Mouse (Mus musculus): ENCODE measurements around the gene Trpv1. TPM values are rescaled to one million over a fixed set of nuclear protein-coding genes. Genes with fewer than 3 reads are reported as not detected.

Trpv1 gene
- polyA plus RNA-seq, 1 experiment from 2014 or later = not detected

DNA sequence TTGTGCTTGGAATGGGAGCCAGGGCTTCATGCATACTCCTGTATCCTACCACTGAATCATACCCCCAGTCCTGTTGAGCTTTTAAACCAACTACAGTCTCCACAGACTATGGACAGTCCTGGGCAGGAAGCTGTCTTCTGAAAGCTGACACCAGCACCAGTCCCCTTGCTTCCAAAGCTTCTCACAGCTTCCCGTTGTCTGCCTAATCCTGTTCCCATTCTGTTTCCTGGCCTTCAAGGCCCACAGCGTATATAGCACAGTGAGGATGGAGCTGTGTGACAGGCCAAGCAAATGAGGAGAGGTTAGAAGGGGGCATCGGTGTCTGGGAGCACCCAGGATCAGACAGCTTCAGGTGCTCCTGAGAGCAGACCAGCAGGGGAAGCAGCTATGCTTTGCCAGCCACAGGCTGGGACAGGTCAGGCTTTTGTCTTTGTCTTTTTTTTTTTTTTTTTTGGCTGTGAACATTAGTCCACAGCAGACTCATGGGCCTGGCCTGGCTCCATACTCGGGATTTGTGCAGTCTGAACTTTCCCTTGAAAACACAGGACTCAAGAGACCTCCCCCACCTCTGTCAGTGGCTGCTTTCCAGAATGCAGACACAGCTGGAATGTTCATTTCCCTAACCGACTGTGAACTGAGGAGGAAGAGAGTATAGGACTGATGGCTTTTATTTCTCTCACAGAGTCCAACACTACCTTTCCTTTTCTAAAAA lies 2.1 kb downstream of the Trpv1 start:
- no peak overlapping the region for H3K4me2 ChIP-seq
- ATAC-seq (ENCODE audit: low read depth) (no peak), DNase-seq (no peak)
- H3K9me3 ChIP-seq (replicated peaks) = no peaks in the 10 kb centered on the region
- H3K4me1 ChIP-seq (replicated peaks) = no peaks in the 10 kb centered on the region
- no peak overlapping the region for H3K9ac ChIP-seq
- no peaks in the 10 kb centered on the region for H3K27me3 ChIP-seq
- WGBS (ENCODE audit: insufficient replicate concordance) = 20% methylated on average over 5 of the region's 5 CpGs
- no peak overlapping the region for H3K4me3 ChIP-seq (replicated peaks)
- H3K27ac ChIP-seq = no peak overlapping the region
- H3K36me3 ChIP-seq = no peaks in the 10 kb centered on the region

DNA sequence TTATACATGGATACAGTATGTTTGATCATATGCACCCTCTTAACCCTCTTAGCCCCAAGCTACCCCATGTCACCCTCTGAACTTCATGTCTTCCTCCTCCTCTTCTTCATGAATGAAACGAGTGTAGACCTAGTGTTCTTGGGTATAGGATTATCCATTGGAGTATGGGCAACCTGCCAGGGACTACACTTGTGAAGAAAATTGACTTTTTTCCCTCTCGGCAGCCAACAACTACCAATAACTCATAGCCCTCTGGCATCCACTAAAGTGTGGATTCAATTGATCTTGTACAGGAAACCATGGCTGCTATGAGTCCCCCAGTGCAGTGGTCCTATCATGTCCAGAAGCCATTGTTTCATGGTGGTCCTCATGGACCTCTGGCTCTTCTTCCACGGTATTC lies 2.6 kb downstream of the Trpv1 start:
- no peak overlapping the region for H3K9ac ChIP-seq
- H3K27ac ChIP-seq = no peak overlapping the region
- H3K4me3 ChIP-seq (replicated peaks) = no peak overlapping the region
- no peaks in the 10 kb centered on the region for H3K9me3 ChIP-seq (replicated peaks)
- 38% methylated on average over 3 of the region's 3 CpGs for WGBS (ENCODE audit: insufficient replicate concordance)
- no peak overlapping the region for H3K4me2 ChIP-seq
- ATAC-seq (ENCODE audit: low read depth) (no peak), DNase-seq (no peak)
- H3K36me3 ChIP-seq = no peaks in the 10 kb centered on the region
- H3K4me1 ChIP-seq (replicated peaks) = no peaks in the 10 kb centered on the region
- H3K27me3 ChIP-seq = no peaks in the 10 kb centered on the region

DNA sequence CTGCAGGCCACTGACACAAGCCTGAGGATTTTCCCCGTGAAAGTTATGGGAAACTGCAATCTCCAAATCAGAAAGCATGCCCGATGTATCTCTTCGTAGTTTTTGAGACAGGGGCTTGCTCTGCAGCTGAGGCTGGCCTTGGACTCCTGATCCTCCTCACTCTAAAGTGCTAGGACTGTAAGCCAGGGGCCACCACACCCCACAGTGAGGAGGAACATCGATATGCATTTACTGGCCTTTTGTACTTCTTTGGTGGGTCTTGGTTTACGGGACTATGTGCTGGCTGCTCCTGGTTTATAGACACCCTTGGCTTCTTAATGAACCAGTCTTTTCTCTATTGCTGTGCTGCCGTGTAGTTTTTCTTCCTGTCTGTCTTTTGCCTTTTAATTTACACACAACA lies 8.1 kb downstream of the Trpv1 start:
- no peak for DNase-seq
- WGBS (ENCODE audit: insufficient replicate concordance) = 65% methylated on average over 6 of the region's 6 CpGs
- Histone ChIP-seq H3K27me3 (no peaks in the 10 kb centered on the region), H3K4me3 (replicated peaks) (no peak overlapping the region), H3K27ac (no peak overlapping the region), H3K9ac (no peak overlapping the region), H3K36me3 (no peaks in the 10 kb centered on the region), H3K4me2 (no peak overlapping the region), H3K4me1 (replicated peaks) (no peaks in the 10 kb centered on the region), H3K9me3 (replicated peaks) (no peaks in the 10 kb centered on the region)
- ATAC-seq (ENCODE audit: low read depth) = no peak

DNA sequence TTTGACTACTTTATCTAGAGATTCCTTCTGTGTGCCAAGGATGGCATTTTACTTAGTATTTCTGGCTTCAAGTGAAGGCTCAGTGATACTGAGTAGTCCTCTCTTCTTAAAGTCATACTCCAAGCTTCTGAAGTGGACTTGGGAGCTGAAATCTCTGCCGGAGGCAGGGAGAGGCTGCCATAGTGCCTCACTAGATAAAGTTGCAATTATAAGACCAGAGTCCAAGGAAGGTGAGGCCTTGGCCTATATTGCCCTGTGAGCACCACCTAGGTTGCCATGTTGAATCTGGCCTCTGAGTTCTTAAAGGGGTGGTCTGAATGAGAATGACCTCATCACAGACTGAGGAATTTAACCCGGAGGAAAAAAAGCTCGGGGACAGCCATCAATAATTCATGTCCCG lies 8.7 kb downstream of the Trpv1 start:
- WGBS (ENCODE audit: insufficient replicate concordance) = 77% methylated on average over 4 of the region's 4 CpGs
- no peak for DNase-seq
- H3K27me3 ChIP-seq = no peaks in the 10 kb centered on the region
- H3K9me3 ChIP-seq (replicated peaks) = no peaks in the 10 kb centered on the region
- ATAC-seq (ENCODE audit: low read depth) = no peak
- no peak overlapping the region for H3K4me2 ChIP-seq
- H3K36me3 ChIP-seq = no peaks in the 10 kb centered on the region
- no peak overlapping the region for H3K9ac ChIP-seq
- no peak overlapping the region for H3K4me3 ChIP-seq (replicated peaks)
- no peaks in the 10 kb centered on the region for H3K4me1 ChIP-seq (replicated peaks)
- H3K27ac ChIP-seq = no peak overlapping the region

DNA sequence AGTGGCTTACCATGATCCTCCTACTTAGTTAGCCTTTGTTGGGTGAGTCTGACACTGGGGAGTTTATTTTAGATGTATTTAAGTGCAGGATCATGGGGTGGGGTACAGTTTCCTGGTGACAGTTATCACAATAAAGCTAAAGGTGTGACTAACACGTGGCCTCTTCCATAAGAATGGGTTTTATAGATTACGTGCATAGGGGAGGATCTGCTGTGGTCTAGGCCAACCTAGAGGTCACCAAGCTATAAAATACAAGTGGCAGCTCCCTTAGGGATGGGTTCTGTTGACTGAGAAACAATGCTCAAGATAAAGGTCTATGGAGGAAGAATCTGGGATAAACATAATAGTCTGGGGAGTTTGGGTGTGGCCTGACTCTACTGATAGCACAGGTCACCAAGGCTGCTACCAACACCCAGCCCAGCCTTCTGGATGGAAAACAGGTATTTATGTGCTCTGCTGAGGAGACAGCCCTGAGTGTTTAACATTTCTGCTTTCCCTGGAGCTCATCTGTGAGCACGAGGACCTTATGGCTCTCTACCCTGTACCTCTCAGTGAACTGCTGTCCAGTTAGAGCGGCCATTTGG lies 23.4 kb downstream of the Trpv1 start:
- Histone ChIP-seq H3K4me3 (replicated peaks) (no peak overlapping the region), H3K9me3 (replicated peaks) (no peaks in the 10 kb centered on the region), H3K27me3 (no peaks in the 10 kb centered on the region), H3K4me2 (no peak overlapping the region), H3K36me3 (no peaks in the 10 kb centered on the region), H3K27ac (no peak overlapping the region), H3K9ac (no peak overlapping the region), H3K4me1 (replicated peaks) (no peaks in the 10 kb centered on the region)
- ATAC-seq (ENCODE audit: low read depth) = no peak
- 50% methylated on average over 4 of the region's 4 CpGs for WGBS (ENCODE audit: insufficient replicate concordance)
- no peak for DNase-seq

DNA sequence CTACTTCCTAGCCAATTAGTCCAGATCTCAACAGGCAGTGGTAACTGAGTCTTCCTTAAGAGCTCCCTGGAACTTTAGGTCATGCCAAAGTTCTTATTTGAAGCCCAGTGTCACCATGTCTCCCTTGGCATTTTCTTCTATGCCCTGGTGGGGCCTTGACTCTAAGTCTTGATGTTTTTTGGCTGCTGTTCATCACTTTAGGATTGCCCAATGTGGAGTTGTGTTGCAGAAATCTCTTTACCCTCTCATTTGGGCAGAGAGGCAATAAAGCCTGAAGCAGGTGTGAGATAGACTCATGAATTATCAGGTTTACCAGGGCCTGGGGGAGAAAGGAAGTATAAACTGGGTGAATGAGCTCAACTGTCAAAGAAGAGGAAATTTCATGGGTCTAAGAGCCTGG lies 24.6 kb downstream of the Trpv1 start:
- no peak overlapping the region for H3K4me2 ChIP-seq
- H3K36me3 ChIP-seq = no peaks in the 10 kb centered on the region
- H3K27ac ChIP-seq = no peak overlapping the region
- H3K9me3 ChIP-seq (replicated peaks) = no peaks in the 10 kb centered on the region
- DNase-seq (no peak), ATAC-seq (ENCODE audit: low read depth) (no peak)
- no peaks in the 10 kb centered on the region for H3K4me1 ChIP-seq (replicated peaks)
- H3K9ac ChIP-seq = no peak overlapping the region
- H3K27me3 ChIP-seq = no peaks in the 10 kb centered on the region
- no peak overlapping the region for H3K4me3 ChIP-seq (replicated peaks)

DNA sequence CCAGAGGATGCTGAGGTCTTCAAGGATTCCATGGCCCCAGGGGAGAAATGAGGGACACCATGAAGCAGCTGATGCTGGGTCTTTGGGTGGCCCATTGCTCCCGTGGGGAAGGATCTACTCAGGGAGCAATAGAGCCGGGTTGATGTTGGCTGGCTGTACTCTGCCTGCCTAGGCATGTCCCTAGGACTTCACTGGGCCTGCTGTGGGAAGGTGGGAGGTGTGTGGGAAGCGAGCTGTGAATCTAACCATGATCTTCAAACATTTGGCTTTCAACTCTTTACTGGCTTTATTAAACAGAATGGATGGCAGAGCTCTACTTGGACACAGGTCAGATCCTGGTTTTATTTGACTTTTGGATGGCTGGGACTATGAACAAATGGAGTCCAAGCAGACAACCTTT lies 26.4 kb downstream of the Trpv1 start:
- Histone ChIP-seq H3K9ac (no peak overlapping the region), H3K27ac (no peak overlapping the region), H3K4me2 (no peak overlapping the region), H3K9me3 (replicated peaks) (no peaks in the 10 kb centered on the region), H3K4me3 (replicated peaks) (no peak overlapping the region), H3K4me1 (replicated peaks) (no peaks in the 10 kb centered on the region), H3K27me3 (no peaks in the 10 kb centered on the region), H3K36me3 (no peaks in the 10 kb centered on the region)
- WGBS (ENCODE audit: insufficient replicate concordance) = 47% methylated on average over 3 of the region's 3 CpGs
- no peak for DNase-seq
- no peak for ATAC-seq (ENCODE audit: low read depth)

DNA sequence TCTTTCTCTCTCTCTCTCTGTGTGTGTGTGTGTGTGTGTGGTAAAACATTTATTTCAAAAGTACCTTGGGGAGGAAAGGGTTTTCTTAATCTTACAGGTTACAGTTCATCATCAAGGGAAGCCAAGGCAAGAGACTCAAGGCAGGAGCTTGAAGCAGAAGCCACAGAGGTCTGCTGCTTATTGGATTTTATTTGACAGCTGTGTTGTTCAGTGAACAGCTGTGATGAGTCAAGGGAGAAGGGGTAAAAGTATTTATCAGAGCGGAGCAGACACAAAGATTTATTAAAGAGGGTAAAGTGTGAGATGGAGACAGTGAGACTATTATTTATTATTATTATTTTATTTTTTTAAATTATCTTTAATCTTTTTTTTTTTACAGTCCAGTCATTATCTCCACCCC lies 27.3 kb downstream of the Trpv1 start:
- DNase-seq (no peak), ATAC-seq (ENCODE audit: low read depth) (no peak)
- Histone ChIP-seq H3K4me1 (replicated peaks) (no peaks in the 10 kb centered on the region), H3K9ac (no peak overlapping the region), H3K36me3 (no peaks in the 10 kb centered on the region), H3K27me3 (no peaks in the 10 kb centered on the region), H3K4me2 (no peak overlapping the region), H3K4me3 (replicated peaks) (no peak overlapping the region), H3K9me3 (replicated peaks) (no peaks in the 10 kb centered on the region), H3K27ac (no peak overlapping the region)
- WGBS (ENCODE audit: insufficient replicate concordance) = 74% methylated on average over 1 of the region's 1 CpGs

DNA sequence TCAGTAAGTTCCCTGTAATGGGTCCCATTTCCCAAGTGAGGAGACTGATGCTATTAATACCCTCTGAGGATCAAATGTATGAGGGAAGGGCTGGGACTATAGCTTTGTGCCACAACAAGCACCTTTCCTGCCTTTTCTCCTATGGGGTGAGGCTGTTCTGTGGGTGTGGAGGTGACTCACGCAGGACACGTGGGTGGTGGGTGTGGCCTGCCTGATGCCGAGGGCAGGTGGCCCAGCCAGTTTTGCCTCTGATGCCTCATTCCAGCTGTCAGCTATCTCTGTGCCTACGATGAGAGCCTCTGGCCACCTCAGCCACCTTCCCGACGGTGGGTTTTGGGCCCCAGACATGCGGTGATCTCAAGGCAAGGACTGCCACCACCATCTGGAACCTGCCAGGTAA lies 33.2 kb downstream of the Trpv1 start, which contains the start of gene Trpv3:
TSS of gene Trpv3 (plus strand) at position 122 of the 400 bp plus-strand sequence.
- WGBS (ENCODE audit: insufficient replicate concordance) = 67% methylated on average over 7 of the region's 7 CpGs
- ATAC-seq (ENCODE audit: low read depth) (no peak), DNase-seq (no peak)
- no peak within 1 kb of the TSS for H3K4me2 ChIP-seq
- no peaks in the 10 kb centered on the region for H3K4me1 ChIP-seq (replicated peaks)
- no peaks in the 10 kb centered on the region for H3K27me3 ChIP-seq
- no peak within 1 kb of the TSS for H3K27ac ChIP-seq
- H3K9ac ChIP-seq = no peak within 1 kb of the TSS
- H3K36me3 ChIP-seq = no peaks in the 10 kb centered on the region
- H3K4me3 ChIP-seq (replicated peaks) = no peak within 1 kb of the TSS
- H3K9me3 ChIP-seq (replicated peaks) = no peaks in the 10 kb centered on the region

DNA sequence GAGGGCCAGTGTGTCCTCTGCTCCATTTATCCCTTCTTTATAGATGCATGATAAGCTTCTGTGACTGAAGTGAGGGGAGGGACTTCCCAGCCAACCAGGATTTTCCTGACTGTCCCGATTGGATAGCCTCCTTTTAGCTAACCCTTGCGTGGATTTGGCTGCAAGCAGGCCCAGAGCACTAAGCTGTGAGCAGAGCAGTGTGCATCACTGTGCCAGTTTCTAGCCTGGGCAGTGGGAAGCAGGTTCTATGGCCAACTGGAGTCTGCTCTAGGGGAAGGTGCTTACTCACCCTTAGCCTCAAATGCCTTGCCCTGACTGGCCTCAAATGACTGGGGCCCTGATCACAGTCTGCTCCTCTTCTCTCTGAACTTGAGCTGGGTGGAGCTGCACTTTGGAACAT lies 40.7 kb downstream of the Trpv1 start:
- Histone ChIP-seq H3K27ac (no peak overlapping the region), H3K4me3 (replicated peaks) (no peak overlapping the region), H3K4me2 (no peak overlapping the region), H3K4me1 (replicated peaks) (no peaks in the 10 kb centered on the region), H3K27me3 (no peaks in the 10 kb centered on the region), H3K9me3 (replicated peaks) (no peaks in the 10 kb centered on the region), H3K36me3 (no peaks in the 10 kb centered on the region), H3K9ac (no peak overlapping the region)
- 21% methylated on average over 2 of the region's 2 CpGs for WGBS (ENCODE audit: insufficient replicate concordance)
- ATAC-seq (ENCODE audit: low read depth) (no peak), DNase-seq (no peak)

DNA sequence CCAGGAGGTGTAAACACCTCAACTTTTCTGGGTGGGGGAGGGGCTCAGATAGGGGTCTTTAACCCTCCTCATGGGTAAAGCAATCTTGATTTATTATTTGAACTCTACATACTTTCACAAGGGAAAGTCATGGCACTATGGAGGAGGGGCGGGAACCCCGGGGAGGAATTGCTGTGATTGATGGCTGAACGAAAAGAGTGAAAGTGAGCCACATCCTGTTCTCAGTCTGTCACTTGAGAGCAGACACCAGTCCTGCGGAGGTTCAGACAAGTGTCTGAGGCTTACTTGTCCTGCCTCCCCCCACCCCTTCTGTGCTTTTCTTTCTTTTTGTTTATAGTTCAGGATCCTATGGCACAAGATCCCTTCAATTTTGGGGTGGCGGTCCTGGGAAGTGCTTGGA lies 46.6 kb downstream of the Trpv1 start:
- no peaks in the 10 kb centered on the region for H3K27me3 ChIP-seq
- no peaks in the 10 kb centered on the region for H3K36me3 ChIP-seq
- 24% methylated on average over 5 of the region's 5 CpGs for WGBS (ENCODE audit: insufficient replicate concordance)
- no peaks in the 10 kb centered on the region for H3K9me3 ChIP-seq (replicated peaks)
- DNase-seq (no peak), ATAC-seq (ENCODE audit: low read depth) (no peak)
- no peaks in the 10 kb centered on the region for H3K4me1 ChIP-seq (replicated peaks)
- H3K4me2 ChIP-seq = no peak overlapping the region
- no peak overlapping the region for H3K9ac ChIP-seq
- no peak overlapping the region for H3K27ac ChIP-seq
- H3K4me3 ChIP-seq (replicated peaks) = no peak overlapping the region

DNA sequence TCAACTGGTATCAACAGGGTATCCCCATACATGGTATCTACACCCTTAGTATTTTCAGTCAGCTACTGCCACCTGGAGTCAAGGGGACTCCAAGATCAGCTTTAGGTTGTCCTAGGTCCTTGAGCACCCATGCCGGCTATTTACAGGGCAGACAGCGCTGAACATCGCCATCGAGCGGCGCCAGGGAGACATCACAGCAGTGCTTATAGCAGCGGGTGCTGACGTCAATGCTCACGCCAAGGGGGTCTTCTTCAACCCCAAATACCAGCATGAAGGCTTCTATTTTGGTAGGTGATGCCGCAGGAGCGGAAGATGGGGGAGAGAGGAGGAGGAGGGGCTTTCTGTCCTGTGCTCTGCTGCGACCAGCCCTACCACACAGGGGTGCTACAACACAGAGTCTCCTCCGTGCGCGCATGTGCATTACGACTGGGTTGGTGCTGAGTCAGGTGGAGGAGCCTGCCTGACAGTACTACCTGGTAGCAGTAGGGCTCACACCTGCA lies 47.5 kb downstream of the Trpv1 start:
- Histone ChIP-seq H3K9me3 (replicated peaks) (no peaks in the 10 kb centered on the region), H3K9ac (no peak overlapping the region), H3K36me3 (no peaks in the 10 kb centered on the region), H3K4me3 (replicated peaks) (peak overlapping the region; percentile 7; the same call in 1 of the 2 replicates), H3K4me2 (peak overlapping the region; percentile 46), H3K27ac (no peak overlapping the region), H3K4me1 (replicated peaks) (no peaks in the 10 kb centered on the region), H3K27me3 (no peaks in the 10 kb centered on the region)
- ATAC-seq (ENCODE audit: low read depth) = peak; percentile 57
- DNase-seq = peak; percentile 8
- 3% methylated on average over 16 of the region's 16 CpGs for WGBS (ENCODE audit: insufficient replicate concordance)

Data from liver, embryonic 13.5 days (tissue).